Mouse (Mus musculus) lung, postnatal 0 days (tissue): ENCODE results near the gene Ralgapa1.

Experiments
- CTCF ChIP-seq: IDR thresholded peaks from 2 replicates; pipeline ENCODE4 v1.5.1; 2016; ENCODE audit warnings: antibody characterized with exemption, mild to moderate bottlenecking
- EP300 ChIP-seq: IDR thresholded peaks from 2 replicates; pipeline ENCODE4 v1.6.1; 2016; ENCODE audit warnings: antibody characterized with exemption, mild to moderate bottlenecking, control low read depth

GRCm38 (mm10) chr12:55598537-55598886, 222.5 kb downstream of the Ralgapa1 start:
- TF ChIP-seq CTCF (no peak), EP300 (no peak)
